Mouse (Mus musculus) lung, postnatal 0 days (tissue): ENCODE data around the gene Rec114. TPM values are rescaled to one million over a fixed set of nuclear protein-coding genes. Genes with fewer than 3 reads are reported as not detected.

Source experiments
- ATAC-seq: fragments of 200-750 bp; cut with Nextera tagmentation; 2 replicates; pipeline ENCODE4 v1.8.0; 2017; ENCODE audit warnings: moderate library complexity
- DNase-seq: peaks from one replicate; pipeline ENCODE4 v3.0.0-alpha.2; 2016; ENCODE audit warnings: low spot score
- H3K27ac ChIP-seq: fragments of 300-500 bp; sonication (generic); 2 replicates; pipeline ENCODE4 v1.5.1; 2014; ENCODE audit warnings: antibody characterized with exemption, mild to moderate bottlenecking, low read length, mixed read lengths
- H3K27me3 ChIP-seq: fragments of 300-500 bp; sonication (generic); replicated peaks from 2 replicates; pipeline ENCODE4 v1.6.1; 2014; ENCODE audit warnings: low read length, mixed read lengths; ENCODE audit not compliant: insufficient read depth
- H3K36me3 ChIP-seq: fragments of 300-500 bp; sonication (generic); 2 replicates; pipeline ENCODE4 v1.6.1; 2014; ENCODE audit warnings: low read length, mixed read lengths; ENCODE audit not compliant: insufficient read depth
- H3K4me1 ChIP-seq: fragments of 300-500 bp; sonication (generic); 2 replicates; pipeline ENCODE4 v1.6.1; 2014; ENCODE audit warnings: antibody characterized with exemption, low read depth, low read length, mixed read lengths; ENCODE audit not compliant: insufficient read depth
- H3K4me2 ChIP-seq: fragments of 300-500 bp; sonication (generic); replicated peaks from 2 replicates; pipeline ENCODE4 v1.6.1; 2014; ENCODE audit warnings: low read depth, mild to moderate bottlenecking, low read length, moderate library complexity, mixed read lengths
- H3K4me3 ChIP-seq: fragments of 300-500 bp; sonication (generic); 2 replicates; pipeline ENCODE4 v1.5.1; 2014; ENCODE audit warnings: low read depth, low read length
- H3K9ac ChIP-seq: fragments of 300-500 bp; sonication (generic); replicated peaks from 2 replicates; pipeline ENCODE4 v1.6.1; 2014; ENCODE audit warnings: low read depth, mild to moderate bottlenecking
- H3K9me3 ChIP-seq: fragments of 300-500 bp; sonication (generic); 2 replicates; pipeline ENCODE4 v1.6.1; 2016; ENCODE audit warnings: low read length, mixed read lengths
- CTCF ChIP-seq: IDR thresholded peaks from 2 replicates; pipeline ENCODE4 v1.5.1; 2016; ENCODE audit warnings: antibody characterized with exemption, mild to moderate bottlenecking
- EP300 ChIP-seq: IDR thresholded peaks from 2 replicates; pipeline ENCODE4 v1.6.1; 2016; ENCODE audit warnings: antibody characterized with exemption, mild to moderate bottlenecking, control low read depth
- WGBS: fragments of 180-500 bp; shearing (Covaris S2); extraction: QIAGEN DNeasy Blood & Tissue Kit; methylation state at CpG from one replicate; pipeline ENCODE4 v1.1.7; 2014; 5-methylcytosine and 5-hydroxymethylcytosine counted together
- polyA plus RNA-seq: library from polyadenylated mRNA; unstranded; fragments of >200 nt; fragmentation: Nextera tagmentation; extraction: Ambion mirVana; gene quantifications from 2 replicates; pipeline ENCODE4 v1.2.1, GENCODE M21; 2015

The Rec114 gene
- polyA plus RNA-seq, 1 experiment from 2014 or later = 5.0 TPM

DNA sequence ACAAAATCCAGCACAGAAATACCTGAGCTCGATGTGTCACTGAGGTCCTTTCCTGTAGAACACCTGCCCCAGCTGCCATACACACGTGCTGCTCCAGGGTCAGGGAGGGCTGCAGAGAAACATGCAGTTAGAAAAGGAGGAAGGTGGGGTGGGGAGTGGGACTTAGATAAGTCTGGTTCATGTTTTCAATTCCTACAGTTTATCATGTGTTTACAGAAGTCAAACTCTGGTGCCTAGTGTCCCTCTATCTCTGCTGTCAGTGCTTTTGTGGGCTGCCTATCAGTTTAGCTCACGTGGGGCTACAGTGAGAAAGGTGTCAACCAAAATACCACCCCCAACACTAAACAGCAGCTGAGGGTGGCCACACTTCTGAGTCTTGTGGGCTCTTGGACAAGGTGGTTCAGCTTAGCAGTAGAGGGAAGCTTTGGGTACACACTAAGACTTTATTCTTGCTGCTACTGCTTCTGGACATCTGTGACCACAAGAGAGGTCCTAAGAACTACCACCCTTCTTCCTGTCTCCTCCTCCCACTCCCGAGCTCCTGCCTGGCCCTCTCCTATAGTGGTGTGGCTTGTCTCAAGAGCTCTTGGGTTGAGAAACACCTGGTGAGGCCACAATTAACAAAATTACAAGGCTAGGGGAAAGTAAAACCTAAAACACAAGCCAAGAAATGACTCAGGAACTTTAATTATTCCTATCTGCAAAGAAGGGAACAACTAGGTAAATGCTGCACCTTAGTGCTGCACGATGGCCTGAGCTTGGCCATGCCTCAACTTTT, 85.8 kb downstream of the Rec114 start:
- H3K4me2 ChIP-seq = no peak overlapping the region
- H3K27me3 ChIP-seq = no peaks in the 10 kb centered on the region
- peak overlapping the region; percentile 6; the same call in 1 of the 2 replicates for H3K27ac ChIP-seq
- no peak overlapping the region for H3K4me3 ChIP-seq
- H3K9me3 ChIP-seq = no peaks in the 10 kb centered on the region
- peaks cover 4% of the 10 kb centered on the region; the same call in 1 of the 2 replicates for H3K4me1 ChIP-seq
- H3K9ac ChIP-seq = no peak overlapping the region
- peak; percentile 74 for ATAC-seq
- WGBS = 51% methylated on average over 5 of the region's 5 CpGs
- peak; percentile 61 for DNase-seq
- no peaks in the 10 kb centered on the region for H3K36me3 ChIP-seq
- TF ChIP-seq EP300 (no peak), CTCF (no peak)

DNA sequence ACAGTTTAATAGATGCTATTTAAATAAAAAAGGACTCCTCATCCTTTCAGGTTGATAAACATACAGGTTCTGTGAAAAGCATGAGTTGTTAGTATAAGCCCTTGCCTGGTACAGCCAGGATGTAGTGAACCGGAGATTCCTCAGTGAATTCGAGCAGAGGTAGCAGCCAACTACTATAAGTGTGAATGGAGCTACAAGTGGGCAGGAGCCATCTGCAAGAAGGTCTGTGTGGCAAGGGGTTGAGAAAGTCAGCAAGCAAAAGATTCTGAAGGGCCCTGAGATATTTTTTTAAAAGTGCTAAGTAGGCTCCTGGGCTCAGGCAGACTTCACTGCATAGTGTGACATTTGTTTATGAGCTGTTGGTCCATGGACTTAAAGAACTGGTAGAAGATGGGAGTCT, 86.9 kb downstream of the Rec114 start:
- no peak for TF ChIP-seq CTCF
- no peak for TF ChIP-seq EP300
- no peak for DNase-seq
- no peaks in the 10 kb centered on the region for H3K36me3 ChIP-seq
- H3K9ac ChIP-seq = no peak overlapping the region
- no peaks in the 10 kb centered on the region for H3K9me3 ChIP-seq
- 65% methylated on average over 2 of the region's 2 CpGs for WGBS
- no peak for ATAC-seq
- peaks cover 4% of the 10 kb centered on the region; the same call in 1 of the 2 replicates for H3K4me1 ChIP-seq
- no peaks in the 10 kb centered on the region for H3K27me3 ChIP-seq
- H3K4me3 ChIP-seq = no peak overlapping the region
- H3K27ac ChIP-seq = no peak overlapping the region
- no peak overlapping the region for H3K4me2 ChIP-seq

DNA sequence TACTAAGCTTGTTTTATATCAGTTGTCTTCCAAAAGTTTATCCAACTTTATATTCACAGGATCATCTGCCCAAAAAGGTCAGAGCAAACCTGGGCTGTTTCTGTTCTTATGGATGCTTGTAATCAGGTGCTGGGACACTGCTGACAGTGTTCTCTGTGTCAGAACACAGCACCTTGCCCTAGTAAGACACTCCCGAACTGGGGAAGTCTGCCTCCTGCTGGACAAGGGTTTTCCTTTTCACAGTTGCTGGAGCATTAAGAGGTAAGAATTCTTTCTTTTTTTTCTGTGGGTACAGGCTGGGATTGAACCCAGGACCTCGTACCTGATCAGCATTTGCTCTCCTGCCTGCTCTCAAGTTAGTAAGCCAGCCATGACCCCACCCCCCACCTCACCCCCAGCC, 87.4 kb downstream of the Rec114 start:
- no peak overlapping the region for H3K27ac ChIP-seq
- TF ChIP-seq EP300 (no peak), CTCF (peak; percentile 59)
- no peaks in the 10 kb centered on the region for H3K27me3 ChIP-seq
- H3K36me3 ChIP-seq = no peaks in the 10 kb centered on the region
- no peaks in the 10 kb centered on the region for H3K9me3 ChIP-seq
- no peak overlapping the region for H3K4me2 ChIP-seq
- ATAC-seq = 0 out of 2 replicates have a peak, but pooled peaks have one; percentile 25
- no peak for DNase-seq
- WGBS = 58% methylated on average over 2 of the region's 2 CpGs
- no peak overlapping the region for H3K4me3 ChIP-seq
- H3K4me1 ChIP-seq = peaks cover 4% of the 10 kb centered on the region; the same call in 1 of the 2 replicates
- no peak overlapping the region for H3K9ac ChIP-seq

DNA sequence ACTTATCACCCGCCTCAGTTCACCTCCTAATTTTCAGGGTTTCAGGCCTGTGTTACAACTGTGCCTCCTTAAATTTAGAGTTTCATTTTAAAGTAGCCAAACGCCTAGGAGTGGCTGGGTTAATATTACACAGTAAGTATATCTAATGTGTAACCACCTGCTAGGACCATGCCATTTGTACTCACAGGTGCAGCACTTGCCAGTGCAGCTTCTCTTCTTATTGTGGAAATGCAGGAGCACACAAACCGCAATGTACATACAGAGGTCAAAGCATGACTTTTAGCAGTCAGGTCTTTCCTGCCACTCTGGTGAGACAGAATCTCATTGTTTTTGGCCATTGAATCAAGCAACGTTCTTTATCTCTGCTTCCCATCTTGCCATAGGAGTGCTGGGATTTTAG, 89.3 kb downstream of the Rec114 start:
- Histone ChIP-seq H3K36me3 (no peaks in the 10 kb centered on the region), H3K27me3 (no peaks in the 10 kb centered on the region), H3K9ac (no peak overlapping the region), H3K27ac (no peak overlapping the region), H3K4me1 (peaks cover 4% of the 10 kb centered on the region; the same call in 1 of the 2 replicates), H3K4me2 (no peak overlapping the region), H3K4me3 (no peak overlapping the region), H3K9me3 (no peaks in the 10 kb centered on the region)
- ATAC-seq (peak; percentile 39), DNase-seq (no peak)
- TF ChIP-seq CTCF (no peak), EP300 (no peak)
- WGBS = 54% methylated on average over 4 of the region's 4 CpGs

DNA sequence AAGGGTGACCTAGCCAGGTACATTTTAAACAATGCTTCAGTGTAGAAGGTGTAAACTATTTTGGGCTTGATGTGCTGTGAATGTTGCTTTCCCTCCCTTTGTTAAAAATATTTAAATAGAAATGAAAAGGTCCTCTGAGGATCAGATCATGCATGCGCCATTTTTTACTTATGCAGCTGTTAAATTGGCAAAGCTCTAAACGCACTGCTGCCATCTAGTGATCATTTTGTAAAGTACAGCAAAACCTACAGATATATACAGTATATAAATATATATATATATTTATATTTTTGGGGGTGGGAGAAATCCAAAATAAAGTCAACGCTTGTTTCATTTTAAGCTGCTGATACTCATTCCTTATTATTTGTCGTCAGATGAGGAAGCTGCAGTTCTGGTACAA, 91.8 kb downstream of the Rec114 start:
- TF ChIP-seq EP300 (no peak), CTCF (peak; percentile 70)
- H3K4me2 ChIP-seq = no peak overlapping the region
- DNase-seq (peak; percentile 79), ATAC-seq (no peak)
- no peak overlapping the region for H3K4me3 ChIP-seq
- H3K9me3 ChIP-seq = no peaks in the 10 kb centered on the region
- H3K9ac ChIP-seq = no peak overlapping the region
- WGBS = 53% methylated on average over 4 of the region's 4 CpGs
- H3K27ac ChIP-seq = no peak overlapping the region
- no peaks in the 10 kb centered on the region for H3K4me1 ChIP-seq
- H3K36me3 ChIP-seq = no peaks in the 10 kb centered on the region
- no peaks in the 10 kb centered on the region for H3K27me3 ChIP-seq

DNA sequence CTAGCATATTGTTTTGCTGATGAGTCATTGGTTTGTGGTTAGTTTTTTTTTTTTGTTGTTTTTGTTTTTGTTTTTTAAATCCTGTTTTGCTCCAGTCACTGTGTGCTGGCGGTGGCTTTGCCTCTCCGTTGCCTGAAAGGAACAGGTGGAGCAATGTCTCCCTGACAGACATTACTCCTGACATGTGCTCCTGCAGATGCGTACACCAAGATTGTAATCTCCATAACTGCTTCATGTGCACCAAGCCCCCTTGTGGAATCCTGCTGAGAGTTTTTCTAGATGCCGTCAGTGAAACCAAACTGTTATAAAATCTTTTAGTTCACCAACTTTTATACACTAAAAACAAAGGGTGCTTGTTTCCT, 94.5 kb downstream of the Rec114 start:
- Histone ChIP-seq H3K27ac (no peak overlapping the region), H3K4me2 (no peak overlapping the region), H3K36me3 (peaks cover 4% of the 10 kb centered on the region; the same call in 1 of the 2 replicates), H3K9me3 (no peaks in the 10 kb centered on the region), H3K4me3 (no peak overlapping the region), H3K4me1 (no peaks in the 10 kb centered on the region), H3K27me3 (no peaks in the 10 kb centered on the region), H3K9ac (no peak overlapping the region)
- 72% methylated on average over 4 of the region's 4 CpGs for WGBS
- ATAC-seq = no peak
- DNase-seq = no peak
- TF ChIP-seq EP300 (no peak), CTCF (no peak)
